Mouse (Mus musculus) lung, postnatal 0 days (tissue): ENCODE results near the gene Cpne5. TPM values are rescaled to one million over a fixed set of nuclear protein-coding genes. Genes with fewer than 3 reads are reported as not detected.
A peak's percentile ranks its signal among the peaks of the same experiment; 100 is the strongest.

Experiments used
- ATAC-seq: fragments of 200-750 bp; cut with Nextera tagmentation; 2 replicates; pipeline ENCODE4 v1.8.0; 2017; ENCODE audit warnings: moderate library complexity
- DNase-seq: peaks from one replicate; pipeline ENCODE4 v3.0.0-alpha.2; 2016; ENCODE audit warnings: low spot score
- H3K27ac ChIP-seq: fragments of 300-500 bp; sonication (generic); 2 replicates; pipeline ENCODE4 v1.5.1; 2014; ENCODE audit warnings: antibody characterized with exemption, mild to moderate bottlenecking, low read length, mixed read lengths
- H3K27me3 ChIP-seq: fragments of 300-500 bp; sonication (generic); replicated peaks from 2 replicates; pipeline ENCODE4 v1.6.1; 2014; ENCODE audit warnings: low read length, mixed read lengths; ENCODE audit not compliant: insufficient read depth
- H3K36me3 ChIP-seq: fragments of 300-500 bp; sonication (generic); 2 replicates; pipeline ENCODE4 v1.6.1; 2014; ENCODE audit warnings: low read length, mixed read lengths; ENCODE audit not compliant: insufficient read depth
- H3K4me1 ChIP-seq: fragments of 300-500 bp; sonication (generic); 2 replicates; pipeline ENCODE4 v1.6.1; 2014; ENCODE audit warnings: antibody characterized with exemption, low read depth, low read length, mixed read lengths; ENCODE audit not compliant: insufficient read depth
- H3K4me2 ChIP-seq: fragments of 300-500 bp; sonication (generic); replicated peaks from 2 replicates; pipeline ENCODE4 v1.6.1; 2014; ENCODE audit warnings: low read depth, mild to moderate bottlenecking, low read length, moderate library complexity, mixed read lengths
- H3K4me3 ChIP-seq: fragments of 300-500 bp; sonication (generic); 2 replicates; pipeline ENCODE4 v1.5.1; 2014; ENCODE audit warnings: low read depth, low read length
- H3K9ac ChIP-seq: fragments of 300-500 bp; sonication (generic); replicated peaks from 2 replicates; pipeline ENCODE4 v1.6.1; 2014; ENCODE audit warnings: low read depth, mild to moderate bottlenecking
- H3K9me3 ChIP-seq: fragments of 300-500 bp; sonication (generic); 2 replicates; pipeline ENCODE4 v1.6.1; 2016; ENCODE audit warnings: low read length, mixed read lengths
- CTCF ChIP-seq: IDR thresholded peaks from 2 replicates; pipeline ENCODE4 v1.5.1; 2016; ENCODE audit warnings: antibody characterized with exemption, mild to moderate bottlenecking
- EP300 ChIP-seq: IDR thresholded peaks from 2 replicates; pipeline ENCODE4 v1.6.1; 2016; ENCODE audit warnings: antibody characterized with exemption, mild to moderate bottlenecking, control low read depth
- WGBS: fragments of 180-500 bp; shearing (Covaris S2); extraction: QIAGEN DNeasy Blood & Tissue Kit; methylation state at CpG from one replicate; pipeline ENCODE4 v1.1.7; 2014; 5-methylcytosine and 5-hydroxymethylcytosine counted together
- polyA plus RNA-seq: library from polyadenylated mRNA; unstranded; fragments of >200 nt; fragmentation: Nextera tagmentation; extraction: Ambion mirVana; gene quantifications from 2 replicates; pipeline ENCODE4 v1.2.1, GENCODE M21; 2015

Cpne5 gene
- polyA plus RNA-seq, 1 experiment from 2014 or later: 0.57 TPM

DNA sequence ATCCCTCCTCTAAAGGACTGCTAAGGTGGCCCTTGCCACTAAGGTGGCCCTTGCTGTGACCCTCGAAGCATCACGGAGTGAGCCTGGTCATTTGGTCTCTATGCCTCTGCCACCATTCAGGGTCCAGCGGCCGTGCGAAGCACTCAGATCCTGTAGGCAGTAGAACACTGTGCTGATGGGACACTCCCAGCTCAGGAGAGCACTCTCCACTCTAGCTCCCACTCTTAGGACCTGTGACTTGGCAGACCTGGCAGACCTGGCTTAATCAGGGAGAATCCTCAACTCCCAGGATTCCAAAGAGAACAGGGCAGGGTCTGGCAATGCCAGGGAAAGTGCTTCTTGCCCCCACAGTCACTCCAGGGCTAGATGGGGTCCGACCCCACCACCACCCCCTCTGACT, 58.0 kb downstream of the Cpne5 start:
- DNase-seq (peak; percentile 67), ATAC-seq (peak; percentile 58; the same call in 1 of the 2 replicates)
- Histone ChIP-seq H3K9ac (no peak overlapping the region), H3K27ac (no peak overlapping the region), H3K27me3 (no peaks in the 10 kb centered on the region), H3K4me1 (0 out of 2 replicates have a peak, but pooled peaks cover 2% of the 10 kb centered on the region), H3K4me2 (no peak overlapping the region), H3K9me3 (no peaks in the 10 kb centered on the region), H3K4me3 (no peak overlapping the region), H3K36me3 (no peaks in the 10 kb centered on the region)
- TF ChIP-seq CTCF: no peak
- TF ChIP-seq EP300: no peak
- 78% methylated on average over 6 of the region's 6 CpGs for WGBS

- no peaks in the 10 kb centered on the region for H3K9me3 ChIP-seq
- DNase-seq: no peak
- no peak overlapping the region for H3K27ac ChIP-seq
- 76% methylated on average over 9 of the region's 9 CpGs for WGBS
- H3K4me1 ChIP-seq: 0 out of 2 replicates have a peak, but pooled peaks cover 2% of the 10 kb centered on the region
- no peak for TF ChIP-seq EP300
- no peak for TF ChIP-seq CTCF
- no peak for ATAC-seq
- no peaks in the 10 kb centered on the region for H3K36me3 ChIP-seq
- H3K9ac ChIP-seq: no peak overlapping the region
- H3K4me3 ChIP-seq: no peak overlapping the region
- H3K4me2 ChIP-seq: no peak overlapping the region
- H3K27me3 ChIP-seq: no peaks in the 10 kb centered on the region
These were observed 59.4 kb downstream of the Cpne5 start for GRCm38 (mm10) chr17:29178503-29179059.

GRCm38 (mm10) chr17:29176391-29177267, 61.3 kb downstream of the Cpne5 start:
- Histone ChIP-seq H3K36me3 (no peaks in the 10 kb centered on the region), H3K4me2 (no peak overlapping the region), H3K27me3 (no peaks in the 10 kb centered on the region), H3K4me3 (no peak overlapping the region), H3K27ac (no peak overlapping the region), H3K4me1 (0 out of 2 replicates have a peak, but pooled peaks cover 2% of the 10 kb centered on the region), H3K9me3 (no peaks in the 10 kb centered on the region), H3K9ac (no peak overlapping the region)
- DNase-seq (peak; percentile 73), ATAC-seq (peak; percentile 55)
- WGBS: 22% methylated on average over 9 of the region's 9 CpGs
- no peak for TF ChIP-seq EP300
- TF ChIP-seq CTCF: peak; percentile 84

DNA sequence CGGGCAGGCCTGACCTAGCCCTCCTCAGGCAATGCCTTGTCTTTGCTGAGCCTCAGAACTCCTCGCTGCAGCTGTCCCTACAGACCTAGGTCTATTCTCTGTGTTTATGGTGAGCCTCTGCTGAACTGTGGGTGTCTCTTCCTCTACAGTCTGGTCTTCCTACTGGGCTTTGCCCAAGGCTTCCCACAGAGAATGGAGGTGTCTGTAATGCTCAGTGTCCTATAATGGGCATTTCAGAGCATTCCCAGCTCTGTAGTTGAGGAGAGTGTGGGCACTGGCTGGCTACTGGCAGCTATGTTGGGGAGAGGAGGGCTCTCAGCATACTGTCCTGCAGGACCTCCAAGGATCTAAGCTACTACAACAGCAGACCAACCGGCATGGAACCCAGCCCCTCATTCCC, 62.3 kb downstream of the Cpne5 start:
- no peaks in the 10 kb centered on the region for H3K9me3 ChIP-seq
- H3K4me3 ChIP-seq: no peak overlapping the region
- H3K27me3 ChIP-seq: no peaks in the 10 kb centered on the region
- DNase-seq (no peak), ATAC-seq (no peak)
- no peaks in the 10 kb centered on the region for H3K4me1 ChIP-seq
- 58% methylated on average over 3 of the region's 3 CpGs for WGBS
- H3K27ac ChIP-seq: no peak overlapping the region
- H3K9ac ChIP-seq: no peak overlapping the region
- H3K36me3 ChIP-seq: no peaks in the 10 kb centered on the region
- no peak for TF ChIP-seq CTCF
- TF ChIP-seq EP300: no peak
- no peak overlapping the region for H3K4me2 ChIP-seq

DNA sequence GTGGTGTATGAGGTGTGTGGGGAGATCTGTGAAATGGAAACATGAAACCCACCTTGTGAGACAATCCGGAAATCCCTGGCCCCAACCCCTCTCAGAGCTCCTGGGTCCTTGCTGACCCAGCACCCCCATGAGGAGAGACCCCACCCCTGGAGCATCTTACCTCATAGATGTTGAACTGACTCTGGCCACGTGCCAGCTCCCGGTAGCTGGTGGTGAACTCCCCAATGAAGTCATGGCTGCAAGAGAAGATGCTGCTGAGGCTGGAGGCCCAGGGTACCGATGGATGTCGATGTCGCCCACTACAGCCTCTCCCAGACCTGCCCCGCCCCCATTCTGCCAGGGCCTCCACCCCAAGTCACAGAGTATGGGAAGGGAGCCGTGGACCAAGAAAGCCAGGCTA, 64.8 kb downstream of the Cpne5 start:
- H3K9ac ChIP-seq: no peak overlapping the region
- TF ChIP-seq CTCF: no peak
- TF ChIP-seq EP300: no peak
- 73% methylated on average over 8 of the region's 8 CpGs for WGBS

GRCm38 (mm10) chr17:29172062-29172461, 65.9 kb downstream of the Cpne5 start:
- no peak for TF ChIP-seq EP300
- no peak for TF ChIP-seq CTCF
- no peaks in the 10 kb centered on the region for H3K9me3 ChIP-seq
- no peaks in the 10 kb centered on the region for H3K4me1 ChIP-seq
- H3K4me2 ChIP-seq: no peak overlapping the region
- H3K27ac ChIP-seq: no peak overlapping the region
- WGBS: 32% methylated on average over 10 of the region's 10 CpGs
- ATAC-seq (peak; percentile 3; the same call in 1 of the 2 replicates), DNase-seq (no peak)
- H3K4me3 ChIP-seq: no peak overlapping the region
- H3K9ac ChIP-seq: no peak overlapping the region
- H3K36me3 ChIP-seq: no peaks in the 10 kb centered on the region
- H3K27me3 ChIP-seq: no peaks in the 10 kb centered on the region

More for the DNA sequence above, 64.8 kb downstream of the Cpne5 start:
- H3K4me1 ChIP-seq: no peaks in the 10 kb centered on the region
- H3K4me3 ChIP-seq: no peak overlapping the region
- DNase-seq (no peak), ATAC-seq (no peak)
- no peak overlapping the region for H3K4me2 ChIP-seq
- H3K36me3 ChIP-seq: no peaks in the 10 kb centered on the region
- H3K27me3 ChIP-seq: no peaks in the 10 kb centered on the region
- H3K27ac ChIP-seq: no peak overlapping the region
- no peaks in the 10 kb centered on the region for H3K9me3 ChIP-seq
